Mouse (Mus musculus) G1E (cell line): Measurements from ENCODE around the gene Nup62cl.

Source experiments
- CTCF ChIP-seq: IDR thresholded peaks from 2 replicates; pipeline ENCODE4 v1.5.1; 2012; ENCODE audit warnings: low read depth, low read length, inconsistent platforms, mixed read lengths
- GATA2 ChIP-seq: IDR thresholded peaks from 2 replicates; pipeline ENCODE4 v1.6.1; 2012; ENCODE audit warnings: low read depth, low read length, inconsistent platforms, borderline replicate concordance
- POLR2AphosphoS5 ChIP-seq: IDR thresholded peaks from 2 replicates; pipeline ENCODE4 v1.6.1; 2012; ENCODE audit warnings: low read depth, low read length, inconsistent platforms; ENCODE audit not compliant: insufficient replicate concordance
- TAL1 ChIP-seq: conservative IDR thresholded peaks from 2 replicates; pipeline ENCODE4 v1.6.1; 2012; ENCODE audit warnings: low read depth, low read length, inconsistent platforms, mixed read lengths

DNA sequence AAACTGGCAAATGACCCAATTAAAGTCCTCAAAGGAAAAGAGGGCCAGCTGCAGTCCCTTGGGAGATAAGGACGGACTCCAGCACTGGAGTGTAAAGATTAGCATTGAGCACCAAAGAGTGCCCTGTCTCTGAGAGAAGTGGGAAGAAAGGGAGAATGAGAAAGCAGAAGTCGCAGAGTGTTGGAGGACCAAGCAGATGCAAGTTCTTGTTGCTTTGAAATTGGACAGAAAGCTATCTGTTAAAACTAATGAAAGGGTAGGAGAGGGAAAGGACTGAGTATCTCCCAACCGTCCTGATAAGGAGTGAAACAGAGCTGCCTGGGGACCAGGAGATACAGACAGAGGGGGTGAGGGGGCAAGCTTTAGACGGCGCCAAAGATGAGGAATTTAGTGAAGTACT is 80.4 kb downstream of the Nup62cl start:
- TF ChIP-seq CTCF (no peak), GATA2 (no peak), TAL1 (0 out of 2 replicates have a peak, but pooled peaks have one; percentile 14), POLR2AphosphoS5 (no peak)
